Mouse (Mus musculus) liver, embryonic 11.5 days (tissue): Measurements from ENCODE around the gene Fer. TPM values are rescaled to one million over a fixed set of nuclear protein-coding genes. Genes with fewer than 3 reads are reported as not detected.

Experiments
- ATAC-seq: fragments of 200-750 bp; cut with Nextera tagmentation; replicated peaks from 2 replicates; pipeline ENCODE4 v1.8.0; 2017; ENCODE audit warnings: moderate number of reproducible peaks, mild to moderate bottlenecking, moderate TSS enrichment, moderate library complexity; ENCODE audit not compliant: low FRiP score
- DNase-seq: peaks from one replicate; pipeline ENCODE4 v3.0.0-alpha.2; 2017; ENCODE audit warnings: low spot score
- H3K27ac ChIP-seq: fragments of 300-500 bp; sonication (generic); 2 replicates; pipeline ENCODE4 v1.5.1; 2014; ENCODE audit warnings: mild to moderate bottlenecking, low read depth, low read length, control low read depth
- H3K27me3 ChIP-seq: fragments of 300-500 bp; sonication (generic); replicated peaks from 2 replicates; pipeline ENCODE4 v1.6.1; 2014; ENCODE audit warnings: low read length, mixed read lengths; ENCODE audit not compliant: control insufficient read depth, insufficient read depth
- H3K36me3 ChIP-seq: fragments of 300-500 bp; sonication (generic); 2 replicates; pipeline ENCODE4 v1.6.1; 2014; ENCODE audit warnings: mild to moderate bottlenecking, low read length, moderate library complexity, mixed read lengths; ENCODE audit not compliant: control insufficient read depth, insufficient read depth
- H3K4me1 ChIP-seq: fragments of 300-500 bp; sonication (generic); replicated peaks from 2 replicates; pipeline ENCODE4 v1.6.1; 2014; ENCODE audit warnings: low read length, mixed read lengths; ENCODE audit not compliant: control insufficient read depth, insufficient read depth
- H3K4me2 ChIP-seq: fragments of 300-500 bp; sonication (generic); 2 replicates; pipeline ENCODE4 v1.6.1; 2014; ENCODE audit warnings: mild to moderate bottlenecking, control low read depth, moderate library complexity
- H3K4me3 ChIP-seq: fragments of 300-500 bp; sonication (generic); 2 replicates; pipeline ENCODE4 v1.5.1; 2014; ENCODE audit warnings: low read depth, low read length, control low read depth
- H3K9ac ChIP-seq: fragments of 300-500 bp; sonication (generic); 2 replicates; pipeline ENCODE4 v1.6.1; 2014; ENCODE audit warnings: low read depth, low read length, control low read depth
- H3K9me3 ChIP-seq: fragments of 300-500 bp; sonication (generic); 2 replicates; pipeline ENCODE4 v1.6.1; 2016; ENCODE audit warnings: low read length, inconsistent platforms, mixed read lengths; ENCODE audit not compliant: control insufficient read depth
- WGBS: fragments of 180-500 bp; shearing (Covaris S2); extraction: QIAGEN DNeasy Blood & Tissue Kit; methylation state at CpG from one replicate; pipeline ENCODE4 v1.1.7; 2014; 5-methylcytosine and 5-hydroxymethylcytosine counted together
- polyA plus RNA-seq: library from polyadenylated mRNA; unstranded; fragments of >200 nt; fragmentation: Nextera tagmentation; extraction: Ambion mirVana; gene quantifications from 2 replicates; pipeline ENCODE4 v1.2.1, GENCODE M21; 2014

The Fer gene
- polyA plus RNA-seq, 1 experiment from 2014 or later = 24.7 TPM

DNA sequence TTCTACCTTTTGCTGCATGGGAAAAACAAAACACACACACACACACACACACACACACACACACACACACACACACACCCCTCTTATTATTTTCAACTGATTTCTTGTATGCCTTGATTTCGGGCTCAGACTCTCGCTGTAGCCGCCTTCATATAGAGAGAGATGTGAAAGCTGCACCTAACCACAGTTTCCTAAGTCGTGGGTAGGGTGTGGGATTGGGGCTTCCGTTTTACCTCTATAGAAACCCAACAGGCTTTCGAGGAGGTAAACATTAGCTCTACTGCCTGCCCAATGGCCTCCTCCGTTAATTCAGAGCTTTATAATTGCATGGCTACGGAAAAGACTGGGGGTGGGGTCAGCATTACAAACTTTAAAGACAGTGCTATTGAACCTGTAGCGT lies 12.8 kb upstream of the Fer start:
- Histone ChIP-seq H3K9me3 (no peaks in the 10 kb centered on the region), H3K27ac (no peak overlapping the region), H3K4me3 (peak overlapping the region; percentile 65; the same call in 1 of the 2 replicates), H3K36me3 (no peaks in the 10 kb centered on the region), H3K9ac (peak overlapping the region; percentile 20; the same call in 1 of the 2 replicates), H3K4me2 (peak overlapping the region; percentile 65), H3K4me1 (no peaks in the 10 kb centered on the region), H3K27me3 (no peaks in the 10 kb centered on the region)
- 50% methylated on average over 9 of the region's 9 CpGs for WGBS
- ATAC-seq = no peak; the same call in 1 of the 2 replicates
- no peak for DNase-seq

DNA sequence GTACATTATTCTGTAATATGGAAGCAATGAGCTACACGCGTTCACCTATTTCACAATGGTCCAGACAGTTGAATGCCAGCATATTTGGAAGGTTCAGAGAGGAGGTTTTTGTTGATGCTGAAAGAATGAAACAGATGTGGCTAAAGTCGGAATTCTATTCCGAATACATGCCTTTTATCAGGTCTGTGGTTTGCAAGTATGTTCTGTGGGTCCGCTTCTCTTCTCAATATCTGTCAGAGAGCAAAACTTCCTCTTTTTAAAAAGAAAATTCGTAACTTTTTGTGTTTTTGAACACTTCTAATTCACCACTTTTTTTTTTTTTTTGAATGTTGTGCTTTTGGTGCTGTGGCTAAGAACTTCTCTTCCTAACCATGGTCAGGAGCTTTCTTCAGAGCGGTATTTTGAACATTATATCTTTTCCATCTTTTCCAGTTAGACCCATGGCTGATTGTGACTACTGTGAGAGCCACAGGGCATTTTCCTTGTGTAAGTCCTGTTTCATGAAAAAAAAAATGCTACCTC lies 5.8 kb upstream of the Fer start:
- H3K36me3 ChIP-seq = no peaks in the 10 kb centered on the region
- H3K27me3 ChIP-seq = no peaks in the 10 kb centered on the region
- H3K4me3 ChIP-seq = no peak overlapping the region
- no peaks in the 10 kb centered on the region for H3K9me3 ChIP-seq
- no peak for ATAC-seq
- H3K4me2 ChIP-seq = peak overlapping the region; percentile 24; the same call in 1 of the 2 replicates
- no peak overlapping the region for H3K27ac ChIP-seq
- no peak for DNase-seq
- H3K4me1 ChIP-seq = peaks cover 2% of the 10 kb centered on the region; the same call in 1 of the 2 replicates
- H3K9ac ChIP-seq = no peak overlapping the region
- 55% methylated on average over 7 of the region's 7 CpGs for WGBS

DNA sequence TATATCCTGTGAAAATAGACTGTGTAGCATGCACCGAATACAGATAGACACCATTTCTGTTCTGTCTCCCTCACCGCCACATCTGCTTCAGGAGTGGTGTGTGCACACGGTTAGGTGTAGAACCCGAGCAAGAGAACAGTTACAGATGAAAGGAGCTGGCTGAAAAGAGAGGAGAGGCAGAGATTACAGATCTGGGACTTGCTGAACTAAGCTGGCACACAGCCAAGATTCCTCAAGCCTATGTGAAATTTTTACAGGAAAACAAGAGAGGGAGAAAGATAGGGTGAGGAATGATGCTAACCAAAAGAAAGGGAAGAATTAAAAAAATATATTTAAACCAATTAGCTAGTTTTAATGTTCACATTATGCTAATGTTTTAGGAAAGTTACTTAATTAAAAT lies 1.9 kb upstream of the Fer start:
- Histone ChIP-seq H3K27ac (no peak overlapping the region), H3K4me2 (no peak overlapping the region), H3K4me3 (no peak overlapping the region), H3K36me3 (no peaks in the 10 kb centered on the region), H3K9ac (no peak overlapping the region), H3K4me1 (peaks cover 11% of the 10 kb centered on the region; the same call in 1 of the 2 replicates), H3K27me3 (no peaks in the 10 kb centered on the region), H3K9me3 (no peaks in the 10 kb centered on the region)
- WGBS = 79% methylated on average over 4 of the region's 4 CpGs
- ATAC-seq (no peak), DNase-seq (no peak)

DNA sequence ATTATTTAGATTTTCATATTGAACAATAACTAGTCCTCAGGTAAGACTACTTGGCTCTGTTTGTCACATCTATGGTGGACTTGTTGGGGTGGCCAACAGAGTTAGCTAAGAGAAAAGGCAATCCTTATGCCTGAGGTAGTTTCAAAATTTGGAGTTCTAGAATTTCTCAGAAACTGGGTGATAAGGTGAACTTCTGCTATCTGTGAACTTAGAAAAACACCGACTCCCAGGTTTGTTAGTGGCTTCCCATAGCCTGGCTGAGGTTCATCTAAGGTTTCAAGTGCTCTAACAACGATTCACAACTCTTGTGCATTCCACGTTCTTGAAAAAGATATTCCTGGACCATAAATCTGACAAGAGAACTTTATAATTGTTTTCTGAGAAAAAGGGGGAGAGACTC lies 463 bp upstream of the Fer start:
- ATAC-seq (no peak), DNase-seq (no peak)
- H3K4me1 ChIP-seq = peaks cover 11% of the 10 kb centered on the region; the same call in 1 of the 2 replicates
- H3K27ac ChIP-seq = no peak overlapping the region
- H3K27me3 ChIP-seq = no peaks in the 10 kb centered on the region
- H3K9ac ChIP-seq = no peak overlapping the region
- H3K4me2 ChIP-seq = peak overlapping the region; percentile 99
- no peaks in the 10 kb centered on the region for H3K36me3 ChIP-seq
- no peak overlapping the region; the same call in 1 of the 2 replicates for H3K4me3 ChIP-seq
- H3K9me3 ChIP-seq = no peaks in the 10 kb centered on the region
- WGBS = 32% methylated on average over 3 of the region's 3 CpGs

DNA sequence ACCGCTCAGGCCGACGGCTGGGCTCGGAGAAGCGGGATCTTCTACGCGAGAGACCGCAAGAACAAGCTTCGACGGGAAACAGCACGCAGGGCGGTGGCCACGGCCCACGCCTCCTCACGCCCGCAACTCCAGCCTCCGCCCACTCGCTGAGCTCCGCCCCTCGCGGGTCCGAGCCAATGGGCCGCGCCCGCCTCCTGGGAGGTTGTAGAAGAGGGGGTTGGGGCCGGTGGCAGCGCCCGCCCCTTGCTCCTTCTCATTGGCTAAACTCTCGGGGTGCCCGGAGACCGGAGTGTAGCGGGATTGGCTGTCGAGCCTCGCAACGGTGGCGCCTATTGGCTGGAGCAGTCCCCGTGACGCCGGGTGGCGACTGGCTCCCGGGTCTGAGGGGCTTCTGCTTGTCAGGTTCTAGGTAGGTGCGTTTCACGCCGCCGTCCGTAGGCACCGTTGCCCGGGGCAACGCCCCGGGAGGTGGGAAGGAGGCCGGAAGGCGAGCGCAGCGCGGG lies 836 bp downstream of the Fer start, which contains the start of gene A930002H24Rik:
TSS of gene A930002H24Rik (minus strand) at position 145 of the 503 bp plus-strand sequence.
- Histone ChIP-seq H3K27ac (peak within 1 kb of the TSS; percentile 85), H3K36me3 (no peaks in the 10 kb centered on the region), H3K9me3 (no peaks in the 10 kb centered on the region), H3K4me2 (peak within 1 kb of the TSS; percentile 99), H3K4me1 (peaks cover 11% of the 10 kb centered on the region; the same call in 1 of the 2 replicates), H3K4me3 (peak within 1 kb of the TSS; percentile 95), H3K27me3 (no peaks in the 10 kb centered on the region), H3K9ac (peak within 1 kb of the TSS; percentile 88)
- DNase-seq (peak; percentile 98), ATAC-seq (peak; percentile 99)
- WGBS = under 1% methylated on average over 52 of the region's 55 CpGs

DNA sequence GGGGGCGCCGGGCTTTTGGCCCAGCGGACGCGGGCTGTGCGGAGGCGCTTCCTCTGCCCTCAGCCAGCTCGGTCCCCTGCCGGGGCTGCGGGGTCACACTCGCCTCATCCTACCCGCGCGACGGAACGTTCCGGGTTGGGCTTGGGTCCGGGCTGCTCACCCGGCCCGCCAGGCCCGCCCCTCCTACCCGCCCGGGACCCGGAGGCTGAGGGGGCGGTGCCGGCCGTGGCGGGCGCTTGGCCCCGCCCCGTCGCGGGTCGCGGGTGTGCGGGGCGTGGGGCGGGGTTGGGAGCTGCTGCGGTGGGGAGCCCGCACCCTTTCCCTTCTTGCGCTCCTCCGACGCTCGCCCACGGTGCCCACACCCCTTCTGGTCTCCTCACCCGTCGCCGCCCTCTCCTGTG lies 1.3 kb downstream of the Fer start:
- WGBS = under 1% methylated on average over 43 of the region's 48 CpGs
- H3K36me3 ChIP-seq = no peaks in the 10 kb centered on the region
- no peaks in the 10 kb centered on the region for H3K9me3 ChIP-seq
- peak overlapping the region; percentile 95 for H3K4me3 ChIP-seq
- H3K4me2 ChIP-seq = peak overlapping the region; percentile 92
- no peaks in the 10 kb centered on the region for H3K27me3 ChIP-seq
- peaks cover 11% of the 10 kb centered on the region; the same call in 1 of the 2 replicates for H3K4me1 ChIP-seq
- DNase-seq (no peak), ATAC-seq (peak; percentile 67)
- peak overlapping the region; percentile 74 for H3K27ac ChIP-seq
- peak overlapping the region; percentile 88 for H3K9ac ChIP-seq

DNA sequence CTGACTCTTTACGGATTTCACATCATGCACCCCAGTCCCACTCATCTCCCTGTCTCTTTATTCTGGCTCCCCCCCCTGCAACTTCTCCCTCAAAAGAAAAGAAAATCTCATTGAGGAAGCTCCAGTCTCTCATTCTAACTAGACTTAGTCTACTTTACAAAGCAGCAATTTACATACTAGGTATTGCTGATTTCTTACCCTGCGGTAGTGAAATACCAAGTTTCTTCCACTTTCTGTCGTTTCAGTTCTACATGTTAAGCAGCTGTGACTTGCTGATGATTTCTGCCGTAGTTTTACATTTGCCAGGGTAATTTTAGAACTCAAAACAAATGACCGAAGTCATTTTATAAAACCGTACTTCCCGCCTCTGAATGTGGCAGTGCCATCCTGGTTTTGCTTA lies 8.9 kb downstream of the Fer start:
- Histone ChIP-seq H3K27ac (no peak overlapping the region), H3K4me1 (no peaks in the 10 kb centered on the region), H3K4me3 (no peak overlapping the region), H3K27me3 (no peaks in the 10 kb centered on the region), H3K9me3 (0 out of 2 replicates have a peak, but pooled peaks cover 2% of the 10 kb centered on the region), H3K9ac (no peak overlapping the region), H3K36me3 (no peaks in the 10 kb centered on the region), H3K4me2 (no peak overlapping the region)
- 89% methylated on average over 7 of the region's 7 CpGs for WGBS
- DNase-seq (no peak), ATAC-seq (no peak)

DNA sequence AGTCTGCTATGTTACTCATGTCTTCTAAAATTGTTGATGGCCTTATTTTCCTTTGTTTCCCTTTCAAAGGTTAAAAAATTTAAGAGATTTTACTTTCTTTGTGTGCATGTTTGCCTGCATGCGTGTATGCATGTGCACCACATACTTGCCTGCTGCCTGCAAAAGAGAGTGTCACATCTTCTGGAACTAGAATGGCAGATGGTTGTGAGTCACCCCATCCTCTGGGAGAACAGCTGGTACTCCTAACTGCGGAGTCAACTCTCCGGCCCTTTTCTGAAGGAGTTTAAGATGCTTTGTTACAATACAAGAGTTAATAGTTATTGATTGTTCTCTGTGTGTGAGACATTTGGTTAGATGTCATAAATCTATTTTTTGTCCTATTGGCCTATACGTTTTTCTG lies 16.0 kb downstream of the Fer start:
- Histone ChIP-seq H3K36me3 (no peaks in the 10 kb centered on the region), H3K4me1 (no peaks in the 10 kb centered on the region), H3K4me2 (no peak overlapping the region), H3K27ac (no peak overlapping the region), H3K9me3 (no peaks in the 10 kb centered on the region), H3K4me3 (no peak overlapping the region), H3K9ac (no peak overlapping the region), H3K27me3 (no peaks in the 10 kb centered on the region)
- WGBS = 86% methylated on average over 4 of the region's 4 CpGs
- no peak for DNase-seq
- no peak for ATAC-seq

DNA sequence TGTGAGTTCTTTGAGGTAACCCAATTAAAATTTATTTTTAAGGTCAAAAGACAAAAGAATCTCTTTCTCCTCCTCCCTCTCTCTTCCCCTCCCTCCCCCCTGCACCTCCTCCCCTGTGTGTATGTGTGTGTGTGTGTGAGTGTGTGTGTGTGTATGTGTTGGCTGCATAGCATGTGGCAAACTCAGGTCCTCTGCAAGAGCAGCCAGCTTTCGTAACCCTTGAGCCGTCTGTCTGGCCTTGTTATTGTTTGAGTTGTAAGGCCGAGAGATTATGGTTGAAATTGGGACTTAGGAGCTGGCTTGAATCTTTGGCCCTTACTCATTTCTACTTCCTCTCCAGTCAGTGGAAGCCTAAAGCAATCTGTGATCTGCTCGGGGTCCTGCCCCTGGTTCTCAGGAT lies 17.1 kb downstream of the Fer start:
- H3K4me2 ChIP-seq = no peak overlapping the region
- no peak for DNase-seq

More for the DNA sequence above, 17.1 kb downstream of the Fer start:
- no peak overlapping the region for H3K4me3 ChIP-seq
- no peak for ATAC-seq
- no peaks in the 10 kb centered on the region for H3K36me3 ChIP-seq
- no peak overlapping the region for H3K9ac ChIP-seq
- no peaks in the 10 kb centered on the region for H3K4me1 ChIP-seq
- H3K27me3 ChIP-seq = no peaks in the 10 kb centered on the region
- 79% methylated on average over 4 of the region's 4 CpGs for WGBS
- no peaks in the 10 kb centered on the region for H3K9me3 ChIP-seq
- H3K27ac ChIP-seq = no peak overlapping the region
